Mouse (Mus musculus) cortical plate, adult 2 months (tissue): ENCODE results near the gene Ipo8.

Source experiments
- CTCF ChIP-seq: fragments of 200-500 bp; IDR thresholded peaks from 2 replicates; pipeline ENCODE4 v1.5.1; 2011; ENCODE audit warnings: mild to moderate bottlenecking, control low read depth, low read length; ENCODE audit not compliant: insufficient read depth; ENCODE audit errors: extremely low read depth
- POLR2A ChIP-seq: fragments of 200-500 bp; IDR thresholded peaks from 2 replicates; pipeline ENCODE4 v1.6.1; 2011; ENCODE audit warnings: mild to moderate bottlenecking, low read length, control low read depth; ENCODE audit not compliant: insufficient read depth; ENCODE audit errors: extremely low read depth

GRCm38 (mm10) chr6:148830748-148831727 is at the start of gene Ipo8:
- TF ChIP-seq CTCF (no peak), POLR2A (peak; percentile 68)
